Mouse (Mus musculus) MEL (cell line): ENCODE data around the gene Fmnl1. TPM values are rescaled to one million over a fixed set of nuclear protein-coding genes. Genes with fewer than 3 reads are reported as not detected.

Source experiments
- DNase-seq: peaks from one replicate; pipeline ENCODE4 v3.0.0; 2011; ENCODE audit warnings: low read depth, low spot score
- H3K27ac ChIP-seq: 2 replicates; pipeline ENCODE4 v1.5.1; 2012; ENCODE audit warnings: low read depth, mild to moderate bottlenecking, control low read depth, low read length, moderate library complexity; ENCODE audit not compliant: control insufficient read depth
- H3K27me3 ChIP-seq, 2 experiments: fragments of 150-350 bp in 1 of 2; sonication (generic) in 1 of 2; 2 replicates each; pipeline ENCODE4 v1.6.1; 2012; ENCODE audit warnings: low read length in 2 of 2, mild to moderate bottlenecking in 2 of 2, improper control_type of control experiment in 1 of 2, moderate library complexity in 1 of 2; ENCODE audit not compliant: insufficient read depth in 2 of 2, control insufficient read depth in 1 of 2
- H3K36me3 ChIP-seq, 2 experiments: 2 replicates each; pipeline ENCODE4 v1.6.1; 2012 to 2014; ENCODE audit warnings: low read length in 2 of 2, improper control_type of control experiment in 1 of 2, inconsistent platforms in 1 of 2, mild to moderate bottlenecking in 1 of 2; ENCODE audit not compliant: insufficient read depth in 2 of 2, control insufficient read depth in 1 of 2
- H3K4me1 ChIP-seq, 2 experiments: fragments of 150-350 bp in 1 of 2; sonication (generic) in 1 of 2; 2 replicates each; pipeline ENCODE4 v1.6.1; 2012; ENCODE audit warnings: low read length in 2 of 2, improper control_type of control experiment in 1 of 2, mild to moderate bottlenecking in 1 of 2; ENCODE audit not compliant: insufficient read depth in 2 of 2, control insufficient read depth in 1 of 2
- H3K4me3 ChIP-seq, 2 experiments: fragments of 150-350 bp in 1 of 2; sonication (generic) in 1 of 2; 2 replicates each; pipeline ENCODE4 v1.5.1; 2012; ENCODE audit warnings: low read depth in 2 of 2, low read length in 2 of 2, mild to moderate bottlenecking in 2 of 2, moderate library complexity in 2 of 2, control low read depth in 1 of 2, improper control_type of control experiment in 1 of 2; ENCODE audit not compliant: control insufficient read depth in 1 of 2, insufficient read depth in 1 of 2
- H3K79me2 ChIP-seq: 2 replicates; pipeline ENCODE4 v1.6.1; 2012; ENCODE audit warnings: mild to moderate bottlenecking, low read length, moderate library complexity; ENCODE audit not compliant: control insufficient read depth, poor library complexity, insufficient read depth
- H3K9ac ChIP-seq: 2 replicates; pipeline ENCODE4 v1.6.1; 2012; ENCODE audit warnings: low read depth, mild to moderate bottlenecking, control low read depth, low read length, moderate library complexity; ENCODE audit not compliant: control insufficient read depth, poor library complexity, severe bottlenecking
- H3K9me3 ChIP-seq: fragments of 150-350 bp; sonication (generic); replicated peaks from 2 replicates; pipeline ENCODE4 v1.6.1; 2012; ENCODE audit warnings: mild to moderate bottlenecking, low read length, improper control_type of control experiment, moderate library complexity; ENCODE audit not compliant: insufficient read depth
- CHD1 ChIP-seq: IDR thresholded peaks from 2 replicates; pipeline ENCODE4 v1.6.1; 2012; ENCODE audit warnings: low read depth, mild to moderate bottlenecking, inconsistent platforms, low read length, improper control_type of control experiment
- CHD2 ChIP-seq: IDR thresholded peaks from 2 replicates; pipeline ENCODE4 v1.6.1; 2011; ENCODE audit warnings: low read length, improper control_type of control experiment
- E2F4 ChIP-seq: IDR thresholded peaks from 2 replicates; pipeline ENCODE4 v1.6.1; 2011; ENCODE audit warnings: low read depth, low read length, improper control_type of control experiment, borderline replicate concordance
- ELF1 ChIP-seq: IDR thresholded peaks from 2 replicates; pipeline ENCODE4 v1.6.1; 2014; ENCODE audit warnings: low read depth, mild to moderate bottlenecking, inconsistent platforms, low read length, improper control_type of control experiment, moderate library complexity
- HCFC1 ChIP-seq: IDR thresholded peaks from 2 replicates; pipeline ENCODE4 v1.6.1; 2012; ENCODE audit warnings: low read depth, mild to moderate bottlenecking, inconsistent platforms, low read length, improper control_type of control experiment, moderate library complexity
- JUND ChIP-seq: IDR thresholded peaks from 2 replicates; pipeline ENCODE4 v1.6.1; 2011; ENCODE audit warnings: low read depth, mild to moderate bottlenecking, improper control_type of control experiment, low read length
- KAT2A ChIP-seq: conservative IDR thresholded peaks from 2 replicates; pipeline ENCODE4 v1.6.1; 2012; ENCODE audit warnings: low read depth, low read length, improper control_type of control experiment, inconsistent platforms
- MYC ChIP-seq: IDR thresholded peaks from 2 replicates; pipeline ENCODE4 v1.6.1; 2011; ENCODE audit warnings: low read depth, mild to moderate bottlenecking, low read length, improper control_type of control experiment, moderate library complexity
- POLR2AphosphoS2 ChIP-seq: IDR thresholded peaks from 2 replicates; pipeline ENCODE4 v1.6.1; 2011; ENCODE audit warnings: low read length, improper control_type of control experiment
- POLR2AphosphoS5 ChIP-seq: IDR thresholded peaks from 2 replicates; pipeline ENCODE4 v1.6.1; 2012; ENCODE audit warnings: low read depth, borderline replicate concordance, mild to moderate bottlenecking, inconsistent platforms, low read length, moderate library complexity, mixed read lengths
- SIN3A ChIP-seq: IDR thresholded peaks from 2 replicates; pipeline ENCODE4 v1.6.1; 2012; ENCODE audit warnings: low read length, improper control_type of control experiment, inconsistent platforms
- TAL1 ChIP-seq: IDR thresholded peaks from 2 replicates; pipeline ENCODE4 v1.6.1; 2012; ENCODE audit warnings: mild to moderate bottlenecking, inconsistent platforms, low read length, moderate library complexity, mixed read lengths
- TBP ChIP-seq: IDR thresholded peaks from 2 replicates; pipeline ENCODE4 v1.8.0; 2011; ENCODE audit warnings: low read depth, low read length, improper control_type of control experiment
- TCF12 ChIP-seq: IDR thresholded peaks from 2 replicates; pipeline ENCODE4 v1.6.1; 2014; ENCODE audit warnings: low read depth, mild to moderate bottlenecking, inconsistent platforms, low read length, improper control_type of control experiment, moderate library complexity
- polyA plus RNA-seq, 2 experiments: library from polyadenylated mRNA; stranded (reverse) in 1 of 2; unstranded in 1 of 2; fragments of >175 nt in 1 of 2; fragments of >200 nt in 1 of 2; gene quantifications; 2 replicates each; pipeline versions ENCODE4 v1.2.1 to v1.2.4; 2012; ENCODE audit warnings: low replicate concordance in 2 of 2, low read depth in 1 of 2; ENCODE audit not compliant: insufficient read length in 2 of 2, insufficient read depth in 1 of 2, missing spikeins in 1 of 2
- total RNA-seq: library from RNA; depleted of rRNA; stranded (reverse); fragments of 300-350 nt; gene quantifications from 2 replicates; pipeline ENCODE4 v1.2.3, GENCODE M21; 2012

The Fmnl1 gene
- total and polyA plus RNA-seq, 3 experiments = 1.7 to 17.2 TPM; not detected in 1

DNA sequence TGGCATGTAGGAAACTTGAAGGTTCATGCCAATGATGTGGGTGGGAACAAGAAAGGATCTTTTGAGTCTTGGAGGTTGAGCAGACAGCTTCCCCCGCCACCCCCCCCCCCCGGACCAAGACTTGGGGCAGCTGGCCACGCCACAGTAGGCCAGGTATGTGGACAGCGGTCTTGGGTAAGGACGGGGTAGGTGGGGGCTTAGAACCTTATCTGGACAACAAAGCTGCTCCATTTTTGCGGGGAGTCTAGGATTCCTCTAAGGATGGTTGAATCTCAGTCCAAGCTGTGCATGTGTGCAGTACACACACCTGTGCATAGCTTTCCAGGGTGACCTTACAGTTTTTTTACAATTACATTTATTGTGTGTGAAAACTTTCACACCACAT lies 47.6 kb downstream of the Fmnl1 start:
- H3K9me3 ChIP-seq = no peaks in the 10 kb centered on the region
- TF ChIP-seq ELF1 (no peak), SIN3A (no peak), MYC (no peak), HCFC1 (no peak), E2F4 (no peak), KAT2A (no peak), TBP (no peak), JUND (no peak)
- H3K9ac ChIP-seq = no peak overlapping the region
- H3K27ac ChIP-seq = no peak overlapping the region
- no peaks in the 10 kb centered on the region for H3K27me3 ChIP-seq
- no peak for DNase-seq
- no peak overlapping the region for H3K4me3 ChIP-seq
- peaks cover 0 to 7% of the 10 kb centered on the region in 2 experiments; a peak in 2 of 4 replicates for H3K36me3 ChIP-seq
- H3K4me1 ChIP-seq = peaks cover 0 to 9% of the 10 kb centered on the region in 2 experiments; a peak in 3 of 4 replicates
- H3K79me2 ChIP-seq = no peaks in the 10 kb centered on the region

DNA sequence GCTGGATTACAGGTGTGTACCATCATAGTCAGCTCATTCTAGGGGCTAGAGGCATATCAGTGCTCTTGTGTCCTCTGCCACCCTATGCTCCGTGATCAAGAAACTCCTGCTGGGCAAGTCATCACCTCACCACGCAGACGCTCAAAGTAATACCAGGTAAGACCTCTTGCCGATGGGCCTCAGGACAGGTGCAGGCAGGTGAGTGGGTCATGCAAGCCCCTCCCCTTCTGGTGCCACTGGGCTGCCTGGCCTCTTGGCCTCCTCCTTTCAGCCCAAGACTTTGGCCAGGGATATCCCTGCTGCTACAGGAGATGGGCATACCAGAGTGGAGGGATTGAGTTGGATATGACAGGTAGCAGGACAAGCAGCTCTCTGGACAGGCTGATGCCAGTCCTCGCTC lies 48.4 kb downstream of the Fmnl1 start:
- Histone ChIP-seq H3K36me3 (peaks cover 0 to 7% of the 10 kb centered on the region in 2 experiments; a peak in 2 of 4 replicates), H3K4me1 (peaks cover 0 to 9% of the 10 kb centered on the region in 2 experiments; a peak in 3 of 4 replicates)
- TF ChIP-seq CHD1 = no peak
- TF ChIP-seq, all 39 proteins: peak for 0
- H3K27me3 ChIP-seq = no peaks in the 10 kb centered on the region
- DNase-seq = no peak
- no peaks in the 10 kb centered on the region for H3K79me2 ChIP-seq
- no peak overlapping the region for H3K4me3 ChIP-seq
- no peak overlapping the region for H3K27ac ChIP-seq
- no peak overlapping the region for H3K9ac ChIP-seq
- H3K9me3 ChIP-seq = no peaks in the 10 kb centered on the region

DNA sequence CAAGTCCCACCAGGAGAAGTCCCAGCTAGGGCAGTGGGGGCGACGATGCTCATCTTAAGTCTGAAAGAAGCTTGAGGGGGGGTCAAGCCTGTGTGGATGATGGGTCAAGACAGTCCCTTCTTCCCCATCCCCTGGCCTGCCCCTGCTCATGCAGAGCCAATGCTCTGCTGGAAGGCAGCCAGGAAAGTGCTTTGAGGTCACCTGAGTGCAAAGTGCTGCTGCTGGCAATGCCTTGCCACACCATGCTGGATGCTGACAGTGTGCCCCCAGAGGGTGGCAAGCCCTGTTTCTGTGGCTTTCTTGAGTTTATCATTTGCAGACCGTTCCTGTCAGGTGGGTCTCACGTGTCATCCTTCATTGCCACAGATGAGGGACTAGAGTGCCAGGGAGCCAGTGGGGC lies 49.1 kb downstream of the Fmnl1 start:
- Histone ChIP-seq H3K4me3 (no peak overlapping the region), H3K27me3 (no peaks in the 10 kb centered on the region), H3K9ac (no peak overlapping the region), H3K27ac (no peak overlapping the region), H3K4me1 (peaks cover 0 to 9% of the 10 kb centered on the region in 2 experiments; a peak in 3 of 4 replicates), H3K9me3 (no peaks in the 10 kb centered on the region), H3K79me2 (no peaks in the 10 kb centered on the region), H3K36me3 (peaks cover 0 to 6% of the 10 kb centered on the region in 2 experiments; a peak in 2 of 4 replicates)
- no peak for TF ChIP-seq TBP
- no peak for TF ChIP-seq CHD1
- TF ChIP-seq POLR2AphosphoS5 = no peak
- no peak for TF ChIP-seq TCF12
- no peak for TF ChIP-seq POLR2AphosphoS2
- TF ChIP-seq CHD2 = no peak
- TF ChIP-seq MYC = no peak
- TF ChIP-seq TAL1 = no peak
- no peak for DNase-seq
